Mouse (Mus musculus) neural tube, embryonic 10.5 days (tissue): ENCODE measurements around the gene Isyna1.
A peak's percentile ranks its signal among the peaks of the same experiment; 100 is the strongest.

Experiments used
- DNase-seq: peaks from one replicate; pipeline ENCODE4 v3.0.0-alpha.2; 2017; ENCODE audit warnings: low spot score; ENCODE audit errors: extremely low spot score

Isyna1 gene

DNA sequence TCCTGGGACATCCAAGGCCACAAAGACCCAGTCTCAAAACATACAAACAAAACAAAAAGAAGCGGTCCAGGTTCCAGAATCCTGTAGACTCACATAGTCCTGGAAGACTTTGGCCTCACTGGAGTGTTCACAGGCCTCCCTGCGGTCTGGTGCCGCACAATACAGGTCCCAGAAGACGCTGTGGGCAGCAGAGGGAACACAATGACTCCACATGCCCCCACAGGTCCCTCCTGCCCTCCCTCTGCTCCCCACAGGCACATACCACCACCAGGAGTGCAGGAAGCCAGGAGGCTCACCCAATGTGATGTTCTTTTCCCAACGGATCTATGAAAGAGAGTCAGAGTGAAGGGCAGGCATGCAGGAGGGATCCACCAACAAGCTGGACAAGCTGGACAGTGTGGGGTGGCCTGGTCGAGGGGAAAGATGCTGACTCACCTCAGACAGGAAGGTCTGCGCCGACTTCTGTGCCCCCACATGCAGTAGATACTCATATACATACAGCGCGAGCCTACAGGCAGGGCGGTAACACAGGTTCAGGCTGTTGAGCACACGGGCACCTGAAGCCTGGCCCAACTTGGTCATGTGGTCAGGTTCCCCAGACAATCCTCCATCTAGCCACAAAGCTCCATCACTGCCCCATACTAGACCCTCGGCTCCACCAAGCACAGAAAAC, 8.1 kb downstream of the Isyna1 start:
- DNase-seq, result no peak

DNA sequence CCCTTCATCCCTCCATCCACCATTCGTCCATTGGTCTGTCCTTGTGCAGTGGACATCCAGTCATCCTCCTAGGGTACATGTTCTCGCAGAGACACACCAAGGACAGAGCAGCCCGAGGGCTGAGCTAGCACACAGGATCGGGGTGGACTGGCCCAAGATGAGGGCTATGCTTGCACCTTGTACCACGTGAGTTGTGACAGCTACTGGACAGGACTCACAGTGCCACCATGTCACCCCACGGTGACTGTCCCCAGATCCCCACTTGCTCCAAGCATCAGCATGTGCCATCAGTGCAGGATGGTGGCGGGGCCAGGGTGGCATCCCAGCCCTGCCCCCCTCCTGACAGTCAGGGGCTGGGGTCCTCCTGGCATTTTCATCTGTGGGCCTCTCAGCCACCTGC, 10.4 kb downstream of the Isyna1 start:
- no peak for DNase-seq

DNA sequence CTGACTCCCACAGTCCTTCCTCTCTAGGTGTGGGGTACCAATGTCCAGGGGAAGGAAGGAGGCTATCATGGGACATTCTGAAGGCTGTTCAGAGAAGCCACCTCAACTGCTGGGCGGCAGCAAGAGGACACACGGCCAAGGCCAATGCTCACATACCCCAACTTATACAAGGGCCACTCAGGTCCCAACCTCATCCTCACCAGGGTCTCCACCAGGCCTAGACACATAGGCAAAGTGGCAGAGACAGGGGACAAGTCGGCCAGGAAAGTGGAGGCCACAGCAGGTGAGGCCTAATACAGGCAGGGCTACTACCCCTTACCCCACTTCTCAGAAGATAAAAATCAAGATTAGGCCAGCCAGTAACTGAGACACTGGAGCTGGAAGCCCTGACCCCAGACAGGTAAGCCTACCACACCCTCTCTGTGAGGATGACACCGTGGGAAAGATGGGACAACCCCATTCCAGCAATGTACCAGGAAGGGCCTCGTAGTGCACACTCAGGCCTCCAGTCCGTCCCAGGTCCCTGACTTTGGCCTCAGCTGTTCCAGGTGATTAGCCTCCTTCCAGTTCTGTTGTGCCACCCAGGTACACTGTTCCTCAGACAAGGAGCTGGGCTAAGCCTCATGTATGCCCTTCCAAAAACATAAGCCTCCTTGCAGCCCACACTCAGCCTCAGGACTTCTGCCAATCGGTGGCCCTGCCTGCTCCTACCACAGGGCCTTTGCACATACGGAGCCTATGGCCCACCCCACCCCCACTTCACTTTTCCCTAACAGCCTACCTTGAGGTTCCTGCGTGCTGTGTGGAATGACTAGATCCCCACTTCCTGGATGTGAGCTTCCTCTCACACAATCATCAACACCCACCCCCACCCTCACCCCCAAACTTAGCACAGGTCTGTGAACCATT, 12.0 kb downstream of the Isyna1 start:
- no peak for DNase-seq

DNA sequence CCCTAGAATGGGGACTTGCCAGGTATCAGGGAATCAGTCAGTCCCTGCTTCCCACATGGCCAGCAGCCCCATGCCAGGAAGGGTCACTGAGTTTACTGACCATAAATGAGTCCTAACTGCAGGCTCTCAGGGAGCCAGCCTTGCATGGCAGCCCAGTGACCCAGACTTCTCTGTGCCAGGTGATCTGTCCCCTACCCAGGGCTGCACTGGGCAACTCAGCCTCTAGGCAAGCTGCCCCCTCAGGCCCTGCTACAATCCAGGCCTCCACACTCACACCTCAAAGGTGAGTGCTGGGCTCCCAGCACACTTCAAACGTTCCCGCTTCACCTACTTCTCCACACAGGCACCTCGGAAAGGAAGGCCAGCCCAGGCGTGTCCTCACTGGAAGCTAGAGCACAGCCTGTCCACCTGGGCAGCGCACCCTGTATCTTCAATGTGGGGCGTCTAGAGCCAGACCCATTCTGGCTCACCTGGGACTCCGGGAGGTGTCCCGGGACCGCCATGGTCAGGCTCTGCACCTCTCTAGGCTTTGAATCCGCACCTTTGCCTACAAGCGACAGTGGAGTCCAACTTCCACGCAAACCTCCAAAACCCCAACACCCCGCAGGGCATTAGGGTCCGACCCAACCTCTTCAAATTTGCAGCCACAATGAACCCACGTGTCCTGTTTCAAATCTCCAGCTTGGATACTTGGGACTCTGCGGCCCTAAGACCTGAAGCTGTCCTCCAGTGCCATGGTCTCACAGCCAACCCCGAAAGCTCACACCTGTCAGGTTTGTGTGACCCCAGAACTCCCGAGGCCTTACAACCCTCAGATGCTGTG, 12.8 kb downstream of the Isyna1 start:
- DNase-seq, result no peak

DNA sequence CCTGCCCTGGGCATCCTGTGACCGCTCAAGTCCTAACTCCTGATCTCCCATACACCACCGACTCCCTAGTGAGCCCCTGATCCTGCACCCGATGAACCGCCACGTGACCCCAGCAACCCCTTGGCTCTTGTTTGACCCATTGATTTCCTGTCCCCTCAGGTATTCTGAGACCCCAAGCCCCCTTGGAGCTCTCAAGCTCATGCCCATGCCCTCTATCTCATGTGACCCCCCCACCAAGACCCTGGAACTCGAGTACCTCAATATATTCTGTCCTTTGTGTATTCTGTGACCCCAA, 13.4 kb downstream of the Isyna1 start:
- DNase-seq, result peak; percentile 29

DNA sequence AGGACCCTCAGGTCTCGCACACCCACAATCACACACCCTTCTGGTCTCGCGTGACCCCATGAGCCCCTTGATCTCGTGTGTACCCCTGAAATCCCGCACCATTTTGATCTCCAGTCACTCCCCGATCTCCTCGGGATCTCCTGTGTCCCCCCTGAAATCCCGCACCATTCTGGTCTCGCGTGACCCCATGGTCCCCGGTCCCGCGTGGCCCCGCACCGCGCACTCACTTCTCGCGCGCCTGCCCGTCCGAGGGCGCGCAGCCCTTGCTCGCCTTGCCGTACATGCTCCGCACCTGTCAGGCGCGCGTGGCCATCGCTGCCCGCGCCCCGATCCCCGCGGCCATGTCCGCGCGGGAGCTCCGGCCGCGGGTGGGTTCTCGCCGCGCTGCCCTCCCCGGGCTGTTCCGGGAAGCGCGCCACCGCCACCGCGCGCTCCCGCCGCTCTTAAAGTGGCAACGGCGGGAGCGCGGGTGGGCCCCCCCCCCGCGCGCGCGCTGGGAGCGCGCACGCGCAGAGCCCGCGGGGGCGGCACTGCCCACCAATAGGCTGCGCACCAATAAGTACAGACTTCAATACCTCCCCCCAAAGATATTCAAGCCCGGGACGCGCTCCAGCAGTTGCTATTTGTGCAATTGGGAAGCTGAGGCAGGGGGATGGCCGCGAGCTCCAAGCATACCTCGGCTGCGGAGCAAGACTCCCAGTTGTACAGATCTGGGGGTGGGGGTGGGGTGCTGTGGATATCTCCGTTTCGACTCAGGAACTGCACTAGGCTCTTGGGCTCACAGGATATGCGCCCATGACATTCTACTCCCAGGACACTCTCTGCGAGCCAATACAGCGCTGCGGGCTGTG, 13.9 kb downstream of the Isyna1 start:
- peak; percentile 69 for DNase-seq

DNA sequence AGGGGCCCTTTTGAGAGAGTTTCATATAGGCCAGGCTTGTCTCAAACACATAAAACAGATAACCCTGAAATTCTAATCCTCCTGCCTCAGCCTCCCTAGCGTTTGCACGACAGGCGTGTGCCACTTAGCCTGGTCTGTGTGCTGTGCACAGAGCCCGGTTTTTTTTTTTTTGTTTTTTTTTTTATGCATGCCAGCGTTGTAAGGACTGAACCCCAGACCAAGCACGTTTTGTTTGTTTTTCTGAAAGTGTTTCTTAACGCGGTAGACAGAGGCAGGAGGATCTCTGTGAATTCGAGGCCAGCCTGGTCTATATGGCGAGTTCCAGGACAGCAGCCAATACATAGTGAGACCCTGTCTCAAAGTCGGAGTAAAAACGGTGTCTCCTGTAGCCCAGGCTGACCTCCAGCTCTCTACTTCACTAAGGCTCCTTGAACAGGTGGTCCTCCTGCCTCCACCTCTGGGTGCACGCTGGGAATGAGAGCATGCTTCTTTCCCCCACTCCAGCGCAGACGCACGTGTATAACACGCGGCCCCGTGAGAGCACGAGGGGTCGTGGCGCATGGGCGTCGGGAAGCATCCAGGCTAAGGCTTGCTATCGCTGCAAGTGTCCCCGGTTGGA, 14.7 kb downstream of the Isyna1 start, which contains the start of gene Ssbp4:
TSS of gene Ssbp4 (minus strand) at position 124 of the 619 bp plus-strand sequence.
- no peak for DNase-seq

DNA sequence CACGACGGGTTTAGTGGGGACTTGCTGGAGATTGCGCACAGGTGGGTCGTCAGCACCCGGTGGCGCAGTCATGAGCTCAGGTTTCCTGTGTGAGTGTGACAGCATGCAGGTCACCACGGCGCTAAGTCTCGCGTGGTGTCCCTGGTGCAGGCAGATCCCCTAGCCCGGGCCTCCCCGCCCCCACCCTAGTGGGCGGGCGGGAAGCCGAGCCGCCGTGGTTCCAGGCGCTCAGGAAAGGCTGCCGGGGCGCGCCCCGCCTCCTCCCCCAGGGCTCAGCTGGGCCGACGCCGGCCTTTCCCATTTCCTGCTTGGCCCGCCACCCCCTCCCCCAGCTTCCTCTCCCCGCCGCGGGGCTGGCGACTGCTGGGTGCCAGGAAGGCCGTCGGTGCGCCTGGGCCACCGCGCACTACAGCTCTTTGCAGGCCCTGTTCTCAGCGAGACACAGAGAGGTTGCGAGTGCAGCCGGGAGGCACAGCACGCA, 15.2 kb downstream of the Isyna1 start:
- peak; percentile 86 for DNase-seq

DNA sequence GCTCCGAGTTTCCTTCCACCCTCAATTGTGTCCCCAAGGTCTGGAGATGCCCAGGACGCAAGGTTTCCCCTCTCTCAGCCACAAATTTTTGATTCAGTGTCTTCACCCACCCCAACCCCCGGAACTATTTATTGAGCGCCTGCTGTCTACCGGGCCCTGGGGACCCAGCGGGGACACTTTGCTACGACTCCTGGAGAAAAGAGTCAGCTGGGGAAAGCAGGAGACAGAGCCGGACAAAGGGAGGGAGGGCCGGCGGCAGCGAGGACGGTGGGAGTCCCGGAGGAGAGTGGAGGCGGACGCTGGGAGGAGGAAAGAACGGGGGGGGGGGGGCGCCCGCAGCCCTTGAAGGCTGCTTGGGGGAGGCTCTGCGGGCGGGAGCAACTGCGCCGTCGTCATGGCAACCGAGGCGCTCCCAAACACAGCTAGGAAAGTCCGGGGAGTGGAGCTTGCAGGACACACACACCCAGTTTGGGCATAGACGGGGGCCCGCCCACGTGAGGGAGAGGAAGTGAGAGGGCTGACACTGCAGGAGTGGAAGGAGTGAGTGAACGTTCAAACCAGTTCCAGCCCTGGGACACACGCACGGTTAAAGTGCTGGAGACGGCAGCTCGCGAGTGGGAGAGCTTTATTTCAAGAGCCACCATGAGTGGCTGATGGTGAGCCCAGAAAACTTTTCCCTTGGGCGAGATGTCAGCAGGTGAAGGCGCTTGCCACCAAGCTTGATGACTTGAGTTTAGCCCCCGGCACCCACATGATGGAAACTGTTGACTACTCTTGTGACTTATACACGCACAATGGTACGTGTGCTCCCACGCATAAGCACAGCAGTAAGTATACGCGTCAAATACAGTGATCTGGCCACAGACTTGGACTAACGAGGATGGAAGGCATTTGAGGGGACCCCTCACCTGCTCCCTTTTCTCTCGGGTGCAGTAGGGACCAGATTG, 15.9 kb downstream of the Isyna1 start:
- peak; percentile 88 for DNase-seq

DNA sequence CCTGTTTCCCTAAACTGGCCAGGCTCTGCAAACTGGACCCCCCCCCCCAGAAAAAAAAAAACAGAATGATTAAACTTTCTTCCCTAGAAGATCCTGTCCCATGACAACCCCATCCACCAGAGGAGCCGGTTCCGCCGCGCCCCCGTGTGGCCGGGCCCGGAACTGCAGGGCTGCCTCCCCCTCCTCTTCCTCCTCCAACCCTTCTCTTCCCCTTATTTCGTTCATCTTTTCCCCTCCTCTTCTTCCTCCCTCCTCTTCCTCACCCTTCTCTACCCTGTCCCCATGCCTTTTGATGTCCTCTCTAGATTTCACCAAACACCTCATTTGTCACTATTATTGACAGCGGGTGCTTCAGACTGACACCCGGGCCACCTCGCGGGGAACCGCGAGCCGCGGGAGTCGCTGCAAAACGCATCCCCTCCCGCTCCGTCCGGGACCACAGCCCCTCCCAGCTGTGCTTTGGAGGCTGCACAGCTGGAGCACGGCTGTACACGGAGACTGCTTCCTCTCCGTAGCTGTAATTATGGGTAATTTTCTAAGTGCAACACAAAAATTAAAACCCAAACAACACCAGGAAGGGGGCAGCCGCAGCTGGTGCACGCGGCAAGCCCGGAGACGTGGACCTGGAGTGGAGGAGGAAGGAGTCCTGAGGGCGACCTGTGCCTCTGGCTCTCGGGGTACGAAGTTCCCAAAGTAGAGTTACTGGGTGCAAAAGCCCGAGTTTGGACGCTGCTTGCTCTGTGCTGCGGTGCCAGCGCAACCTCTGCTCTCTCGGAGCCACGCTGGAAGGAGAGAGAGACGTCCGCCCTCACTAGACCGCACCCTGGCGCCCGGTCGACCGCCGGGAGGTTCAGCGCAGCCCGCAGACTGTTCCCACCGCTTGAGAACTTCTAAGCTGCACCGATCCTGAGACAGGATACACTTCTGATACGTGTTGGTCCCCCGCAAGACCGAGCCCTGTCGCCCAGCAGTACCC, 16.9 kb downstream of the Isyna1 start:
- DNase-seq, result peak; percentile 95

DNA sequence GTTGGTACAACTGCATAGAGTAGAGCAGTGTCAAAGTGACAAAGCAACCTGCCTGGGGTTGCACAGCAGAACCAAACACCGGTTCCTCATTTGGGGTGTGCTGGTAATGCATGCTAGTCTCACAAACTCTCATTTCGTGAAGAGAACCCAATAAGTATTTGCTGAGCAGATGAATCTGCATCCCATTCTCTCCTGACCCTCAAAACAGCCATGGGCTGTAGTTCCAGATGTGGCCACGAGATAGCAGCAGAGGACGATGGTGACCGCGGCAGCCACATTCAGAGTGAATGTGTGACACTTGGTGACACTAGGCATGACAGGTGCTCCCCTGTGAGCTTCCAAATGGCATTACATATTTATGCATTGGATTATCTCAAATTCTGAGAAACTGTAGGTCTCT, 17.7 kb downstream of the Isyna1 start:
- DNase-seq, result peak; percentile 91

DNA sequence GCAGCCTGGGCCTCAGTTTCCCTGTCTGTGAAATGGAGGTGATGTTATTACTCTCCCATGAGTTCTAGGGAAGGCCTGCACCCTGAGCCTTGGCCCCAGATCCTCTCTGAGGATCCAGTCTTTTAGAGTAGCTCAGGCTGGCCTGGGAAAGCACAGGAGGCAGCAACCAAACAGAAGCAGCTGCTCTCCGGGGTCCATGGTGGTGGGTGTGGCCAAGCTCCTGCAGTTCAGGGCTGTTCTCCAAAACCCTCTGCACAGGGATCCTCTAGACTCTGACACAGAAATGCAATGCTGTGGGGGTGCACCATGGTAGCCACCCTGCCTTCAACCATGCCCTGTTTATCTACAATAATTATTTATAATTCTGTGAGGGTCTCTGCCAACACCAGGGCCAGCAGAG, 19.6 kb downstream of the Isyna1 start:
- DNase-seq, result no peak

DNA sequence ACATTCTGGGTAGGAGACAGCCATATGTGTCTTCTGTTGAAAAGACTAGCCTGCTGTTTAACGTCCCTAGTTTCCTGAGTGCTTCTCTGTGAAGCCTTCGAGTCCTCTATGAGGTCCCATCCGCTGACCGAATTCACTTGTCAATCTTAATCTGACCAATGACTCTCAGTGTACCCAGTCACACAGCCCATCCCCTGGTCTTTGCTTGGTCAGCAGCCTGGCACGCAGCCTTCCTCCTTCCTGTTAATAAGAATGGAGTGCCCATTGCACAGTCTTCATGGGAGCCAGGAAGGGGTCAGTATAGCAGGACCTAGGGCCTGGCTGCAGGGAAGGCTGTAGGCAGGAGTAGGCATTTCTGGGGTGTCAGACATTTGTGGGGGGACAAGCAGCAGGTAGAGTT, 20.3 kb downstream of the Isyna1 start:
- DNase-seq, result no peak

DNA sequence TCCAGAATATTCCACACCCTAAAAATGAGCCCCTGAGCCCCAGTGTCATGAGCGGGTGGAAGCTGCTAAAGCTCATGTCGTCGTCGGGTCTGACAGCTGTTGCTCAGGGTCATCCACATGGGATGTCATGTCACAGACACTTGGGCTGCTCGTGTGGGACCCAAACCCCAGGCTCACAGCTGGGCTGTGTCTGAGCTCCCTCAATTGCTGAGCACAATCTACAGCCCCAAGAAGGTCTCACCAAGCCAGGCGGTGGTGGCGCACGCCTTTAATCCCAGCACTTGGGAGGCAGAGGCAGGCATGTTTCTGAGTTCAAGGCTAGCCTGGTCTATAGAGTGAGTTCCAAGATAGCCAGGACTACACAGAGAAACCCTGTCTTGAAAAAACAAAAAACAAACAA, 21.1 kb downstream of the Isyna1 start:
- DNase-seq, result no peak

DNA sequence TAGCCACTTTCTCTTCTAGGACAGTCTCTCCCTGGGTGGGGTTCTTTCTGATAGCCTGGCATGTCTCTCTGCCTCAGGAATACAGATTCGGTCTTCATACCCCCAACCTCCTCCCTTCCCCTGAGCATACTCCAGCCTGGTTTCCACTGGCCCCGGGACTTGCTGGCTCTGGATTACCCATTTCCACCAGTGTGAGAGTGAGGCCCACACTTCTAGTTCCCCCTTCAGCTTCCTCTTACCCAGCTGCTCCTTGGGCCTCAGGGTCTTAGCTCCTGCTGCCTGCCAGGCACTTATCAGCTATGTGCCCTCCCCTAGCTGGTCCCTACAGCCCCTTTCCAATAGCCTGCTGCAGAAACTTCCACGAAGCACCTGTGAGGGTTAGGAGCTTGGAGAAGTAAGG, 21.7 kb downstream of the Isyna1 start, which contains the start of gene Lrrc25:
TSS of gene Lrrc25 (plus strand) at position 262 of the 400 bp plus-strand sequence.
- no peak for DNase-seq

DNA sequence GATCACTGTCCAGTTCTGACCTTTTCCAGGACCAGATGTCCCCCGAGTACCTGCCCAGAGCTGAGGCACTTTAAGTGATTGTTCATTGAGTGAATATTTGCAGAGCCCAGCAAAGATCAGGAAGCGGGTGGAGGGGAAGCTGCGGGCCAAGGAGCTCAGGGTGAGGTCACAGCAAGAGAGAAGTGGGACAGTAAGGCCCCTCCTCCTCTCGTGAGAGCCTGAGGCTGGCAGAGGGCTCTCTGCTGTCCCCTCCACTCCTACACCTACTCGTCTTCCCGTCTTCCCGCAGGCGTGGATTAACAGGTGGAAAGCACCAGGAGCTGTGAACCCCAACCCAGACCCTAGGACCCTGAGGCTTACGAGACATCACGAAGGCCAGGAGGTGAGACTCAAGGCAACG, 22.5 kb downstream of the Isyna1 start:
- no peak for DNase-seq

DNA sequence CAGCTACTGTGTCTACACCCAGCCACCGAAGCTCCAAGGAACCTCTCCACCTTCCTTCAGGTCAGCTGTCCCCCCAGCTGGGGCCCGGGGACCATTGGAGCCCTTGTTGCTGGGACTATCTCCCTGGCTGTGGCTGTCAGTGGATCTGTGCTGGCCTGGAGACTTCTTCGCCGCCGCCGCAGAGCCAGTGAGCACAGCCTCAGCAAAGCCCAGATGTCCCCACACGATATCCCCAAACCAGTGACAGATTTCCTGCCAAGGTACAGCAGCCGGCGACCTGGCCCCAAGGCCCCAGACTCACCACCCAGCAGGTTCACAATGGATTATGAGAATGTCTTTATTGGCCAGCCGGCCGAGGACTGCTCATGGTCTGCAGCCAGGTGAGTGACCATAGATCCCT, 23.8 kb downstream of the Isyna1 start:
- no peak for DNase-seq

DNA sequence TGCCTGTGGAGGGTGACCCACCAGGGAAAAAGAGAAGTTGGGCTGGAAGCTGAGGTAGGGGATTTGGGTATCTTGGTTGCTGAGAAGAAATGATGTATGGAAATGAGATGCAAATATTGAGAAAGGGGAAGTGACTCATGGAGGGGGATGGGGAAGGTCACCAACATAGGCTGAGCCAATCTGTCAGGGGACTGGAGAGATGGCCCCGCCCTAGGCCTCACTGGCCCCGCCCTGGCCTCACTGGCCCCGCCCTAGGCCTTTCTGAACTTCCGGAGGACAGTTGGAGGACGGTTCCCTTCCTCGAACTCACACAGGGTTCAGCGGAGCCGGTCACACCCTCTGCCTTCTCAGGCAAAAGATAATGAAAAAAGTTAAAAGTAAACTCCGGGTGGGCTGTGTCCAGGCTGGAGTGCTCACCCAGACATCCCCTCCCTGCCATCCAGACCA, 24.7 kb downstream of the Isyna1 start:
- DNase-seq, result peak; percentile 41
